Mouse (Mus musculus): Measurements from ENCODE around the gene Rnaset2b. TPM values are rescaled to one million over a fixed set of nuclear protein-coding genes. Genes with fewer than 3 reads are reported as not detected.
"Not testable (repeated sequence)": the region's sequence is repeated elsewhere in the genome, so short reads cannot be mapped to it uniquely, and the experiment has no call there.

The Rnaset2b gene
- polyA plus RNA-seq, 1 experiment from 2014 or later = 161 TPM

DNA sequence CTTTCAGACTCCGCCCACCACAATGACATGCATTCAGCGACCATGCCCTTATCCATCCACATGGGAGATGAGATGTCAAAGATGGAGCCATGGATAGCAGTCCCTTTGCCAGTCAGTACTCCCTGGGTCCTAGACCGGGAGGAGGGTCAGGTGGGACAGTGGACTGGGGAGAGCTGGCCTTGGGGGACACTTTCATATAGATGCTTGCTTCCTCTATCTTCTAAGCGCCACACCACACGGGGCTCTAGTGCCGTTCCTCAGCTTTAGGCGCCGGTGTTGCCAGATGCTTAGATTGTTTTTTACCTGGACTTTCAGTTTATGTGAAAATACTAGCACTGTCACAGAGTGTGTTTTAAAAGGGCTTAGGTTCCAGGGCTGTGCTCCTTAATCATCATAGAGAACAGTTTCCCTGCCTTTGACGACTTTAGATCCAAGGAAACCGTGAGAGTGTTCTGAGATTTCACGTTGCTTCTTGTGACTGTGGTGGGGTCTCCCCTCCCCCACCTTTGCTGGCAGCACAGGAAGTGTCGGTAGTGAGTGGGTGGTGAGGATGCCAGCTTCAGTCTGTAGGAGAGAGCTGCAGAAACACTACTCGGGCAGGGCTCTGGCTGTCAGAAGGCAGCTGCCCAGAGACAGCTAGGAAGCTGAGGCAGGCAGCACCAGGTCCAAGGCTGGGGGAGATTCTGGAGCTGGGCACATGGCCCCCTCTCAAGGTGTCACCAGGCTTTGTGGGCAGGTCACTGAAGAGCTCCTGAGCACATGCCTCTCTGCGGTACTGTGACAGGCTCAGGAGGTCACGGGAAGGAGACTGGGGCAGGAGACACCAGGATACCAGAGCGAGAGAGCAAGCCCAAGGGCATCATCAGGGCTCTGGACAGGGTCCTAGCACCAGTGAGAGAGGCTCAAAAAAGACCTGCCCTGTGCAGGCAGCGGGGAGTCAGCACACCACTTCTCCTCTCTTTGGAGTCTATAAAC lies 63.0 kb downstream of the Rnaset2b start:
- WGBS (ENCODE audit: insufficient replicate concordance) = 46% methylated on average over 2 of the region's 17 CpGs
- H3K27me3 ChIP-seq (ENCODE audit: insufficient read depth, low read length); DNase-seq; H3K36me3 ChIP-seq (replicated peaks; ENCODE audit: insufficient read depth, low read length); H3K27ac ChIP-seq (ENCODE audit: low read depth); H3K4me1 ChIP-seq (ENCODE audit: insufficient read depth); ATAC-seq; H3K4me3 ChIP-seq (ENCODE audit: low read depth, low read length); H3K9me3 ChIP-seq (ENCODE audit: low read length); H3K9ac ChIP-seq (replicated peaks); H3K4me2 ChIP-seq (ENCODE audit: low read depth, low read length): not testable (repeated sequence)

Other genes with a start within 250 kb of the Rnaset2b start
- 32.0 and 34.8 TPM in 2 replicates for gene Ezr, start 187.8 kb upstream of the Rnaset2b start, polyA plus RNA-seq (2015; fragmentation: Nextera tagmentation; extraction: Ambion mirVana)
- gene Rsph3b, start 22.0 kb upstream of the Rnaset2b start, polyA plus RNA-seq (2015; fragmentation: Nextera tagmentation; extraction: Ambion mirVana) = 13.2 and 14.5 TPM in 2 replicates
- gene Tagap1, start 9.5 kb upstream of the Rnaset2b start, polyA plus RNA-seq (2015; fragmentation: Nextera tagmentation; extraction: Ambion mirVana) = 9.2 and 9.6 TPM in 2 replicates
- gene Gm49721, start 8.3 kb downstream of the Rnaset2b start, polyA plus RNA-seq (2015; fragmentation: Nextera tagmentation; extraction: Ambion mirVana) = 0.06 TPM in 1 of 2 replicates, not detected in the other
- 0.17 and 0.39 TPM in 2 replicates for gene Gm1604a, start 54.9 kb downstream of the Rnaset2b start, polyA plus RNA-seq (2015; fragmentation: Nextera tagmentation; extraction: Ambion mirVana)
- gene Rps6ka2, start 199.5 kb downstream of the Rnaset2b start, polyA plus RNA-seq (2015; fragmentation: Nextera tagmentation; extraction: Ambion mirVana) = 1.2 and 1.5 TPM in 2 replicates